Mouse (Mus musculus): ENCODE measurements around the gene B4galnt1.

The B4galnt1 gene

GRCm38 (mm10) chr10:127211414-127211854, 46.4 kb downstream of the B4galnt1 start, which contains the start of gene Pip4k2c:
Pip4k2c (minus strand) TSS chr10:127211585.
- DNase-seq, result peak; percentile 96

- DNase-seq, result no peak
These were observed 48.2 kb downstream of the B4galnt1 start for GRCm38 (mm10) chr10:127213272-127213671.

GRCm38 (mm10) chr10:127213704-127214421, 48.8 kb downstream of the B4galnt1 start:
- no peak for DNase-seq

- DNase-seq, result no peak
These were observed 49.4 kb downstream of the B4galnt1 start for GRCm38 (mm10) chr10:127214422-127214803.

GRCm38 (mm10) chr10:127216456-127216855, 51.4 kb downstream of the B4galnt1 start:
- no peak for DNase-seq

GRCm38 (mm10) chr10:127217177-127217576, 52.2 kb downstream of the B4galnt1 start:
- DNase-seq, result no peak

- DNase-seq, result no peak
These were observed 53.3 kb downstream of the B4galnt1 start for GRCm38 (mm10) chr10:127218339-127218738.
